Mouse (Mus musculus): ENCODE measurements around the gene Tuba1c. TPM values are rescaled to one million over a fixed set of nuclear protein-coding genes. Genes with fewer than 3 reads are reported as not detected.

Gene Tuba1c
- total RNA-seq, 2 experiments from 2014 or later, result 200 to 217 TPM

- DNase-seq (ENCODE audit: low spot score in 2 of 2), result no peak
Observed at GRCm38 (mm10) chr15:98994957-98995520, 34.7 kb upstream of the Tuba1c start.

DNA sequence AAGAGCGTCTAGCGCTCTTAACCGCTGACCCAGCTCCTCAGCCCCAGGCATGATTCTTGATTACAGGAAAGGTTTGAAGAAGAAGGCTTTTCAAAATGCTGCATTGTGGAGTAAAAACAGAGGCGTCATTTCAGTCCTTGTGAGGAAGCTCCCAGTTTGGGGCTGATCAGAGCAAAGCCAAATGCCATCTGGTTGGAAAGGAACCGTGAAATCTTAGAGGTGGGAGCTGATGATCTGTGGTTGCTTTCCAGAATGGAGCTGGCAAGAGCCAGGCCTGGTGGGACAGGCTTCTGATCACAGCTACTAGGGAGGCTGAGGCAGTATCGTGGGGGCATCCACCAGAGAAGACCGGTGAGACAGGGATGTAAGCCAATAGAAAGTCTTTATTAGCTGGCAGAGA, 32.9 kb upstream of the Tuba1c start:
- DNase-seq (ENCODE audit: low spot score in 2 of 2), result no peak

GRCm38 (mm10) chr15:98997938-98998774, 31.5 kb upstream of the Tuba1c start:
- no peak for DNase-seq (ENCODE audit: low spot score in 2 of 2)

DNA sequence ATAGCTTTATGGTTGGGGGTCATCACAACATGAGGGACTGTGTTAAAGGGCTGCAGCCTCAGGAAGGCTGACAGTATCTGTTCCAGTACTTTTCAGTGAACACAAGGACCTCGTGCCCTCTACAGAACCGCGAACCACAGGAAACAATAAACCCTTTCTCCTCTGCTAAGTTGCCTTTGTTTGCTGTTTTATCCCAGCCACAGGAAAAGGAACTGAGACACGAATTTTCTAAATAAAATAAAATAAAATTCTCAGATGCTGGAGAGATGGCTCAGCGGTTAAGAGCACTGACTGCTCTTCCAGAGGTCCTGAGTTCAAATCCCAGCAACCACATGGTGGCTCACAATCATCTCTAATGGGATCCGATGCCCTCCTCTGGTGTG, 30.9 kb upstream of the Tuba1c start:
- no peak for DNase-seq (ENCODE audit: low spot score in 2 of 2)

DNA sequence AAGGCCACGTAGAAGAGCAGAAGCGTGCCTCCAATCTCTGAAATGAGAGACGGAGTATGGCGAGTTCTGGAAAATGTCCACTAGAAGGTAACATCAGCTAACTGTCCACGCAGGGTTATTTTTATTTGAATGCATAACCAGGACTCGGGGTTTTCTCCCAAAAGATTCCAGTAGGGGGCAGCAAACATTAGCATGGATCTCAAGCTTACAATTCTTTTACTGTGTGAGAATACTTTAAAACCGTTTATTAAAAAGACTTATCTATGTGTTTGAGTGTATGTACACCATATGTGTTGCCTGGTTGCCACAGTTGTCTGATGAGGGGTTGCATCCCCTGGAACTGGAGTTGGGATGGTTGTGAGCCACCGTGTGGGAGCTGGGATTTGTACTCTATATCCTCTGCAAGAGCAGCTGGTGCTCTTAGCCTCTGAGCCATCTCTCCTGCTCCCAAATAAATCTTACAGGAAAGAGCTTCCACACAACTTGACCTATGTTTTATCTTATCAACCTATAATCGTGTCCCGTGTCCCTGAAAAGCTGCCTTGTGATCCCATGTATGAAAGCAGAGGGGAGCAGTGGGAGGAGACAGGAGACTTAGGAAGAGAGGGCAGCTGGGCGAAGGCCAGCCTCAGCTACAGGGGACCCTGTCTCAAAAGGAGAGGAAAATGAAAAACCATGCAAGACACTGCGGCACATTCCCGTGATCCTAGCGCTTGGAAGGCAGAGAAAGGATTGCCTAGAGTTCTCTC, 29.0 kb upstream of the Tuba1c start:
- DNase-seq (ENCODE audit: low spot score in 2 of 2), result no peak

- DNase-seq (ENCODE audit: low spot score in 2 of 2), result no peak
Observed at GRCm38 (mm10) chr15:99001451-99001931, 28.2 kb upstream of the Tuba1c start.

GRCm38 (mm10) chr15:99003600-99003999, 26.1 kb upstream of the Tuba1c start:
- DNase-seq (ENCODE audit: low spot score in 2 of 2), result no peak

DNA sequence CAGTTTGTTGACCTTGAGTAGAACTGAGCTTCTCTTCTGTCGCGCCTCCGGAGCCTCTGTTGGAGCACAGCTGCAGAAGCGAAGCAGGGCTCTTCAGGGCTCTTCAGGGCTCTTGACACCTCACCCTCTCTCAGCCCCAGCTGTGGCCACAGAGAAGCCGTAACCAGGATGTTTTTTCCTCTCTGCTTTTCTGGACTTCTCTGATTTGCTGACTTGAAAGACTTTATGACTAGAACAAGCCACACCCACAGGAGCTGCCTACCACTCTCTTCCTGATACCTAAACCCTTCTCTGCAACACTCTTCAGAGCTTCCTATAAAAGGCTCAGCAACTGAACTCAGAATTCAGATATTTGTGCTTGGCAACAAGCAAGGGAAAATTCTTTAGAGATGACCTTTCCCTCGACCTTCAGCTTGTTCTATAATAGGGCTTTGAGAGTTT, 20.9 kb upstream of the Tuba1c start:
- DNase-seq (ENCODE audit: low spot score in 2 of 2), result no peak

GRCm38 (mm10) chr15:99010896-99011295, 18.8 kb upstream of the Tuba1c start:
- no peak for DNase-seq (ENCODE audit: low spot score in 2 of 2)

GRCm38 (mm10) chr15:99011946-99012345, 17.7 kb upstream of the Tuba1c start:
- DNase-seq (ENCODE audit: low spot score in 2 of 2), result no peak

GRCm38 (mm10) chr15:99014496-99015030, 15.1 kb upstream of the Tuba1c start:
- DNase-seq (ENCODE audit: low spot score in 2 of 2), result no peak

DNA sequence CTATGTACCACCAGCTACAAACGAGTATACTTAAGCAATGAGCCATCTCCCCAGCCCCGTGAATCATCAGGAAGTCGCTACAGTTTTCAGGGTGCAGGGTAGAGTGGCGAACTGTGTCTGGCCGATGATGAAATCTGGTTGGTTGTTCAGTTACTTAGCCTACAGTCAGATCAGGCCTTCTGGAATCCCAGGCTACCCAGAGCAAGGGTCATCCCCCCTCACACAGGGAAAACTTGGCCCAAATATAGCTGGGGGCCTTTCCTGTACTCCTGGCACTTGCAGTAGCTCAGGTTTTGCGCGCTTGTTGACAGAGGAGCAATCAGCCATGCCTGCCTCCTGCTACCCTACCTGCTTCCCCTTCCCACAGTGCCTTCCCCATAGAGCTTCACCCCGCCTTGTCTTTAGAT, 12.3 kb upstream of the Tuba1c start:
- DNase-seq (ENCODE audit: low spot score in 2 of 2), result no peak

- DNase-seq (ENCODE audit: low spot score in 2 of 2), result no peak
Observed at GRCm38 (mm10) chr15:99017986-99018385, 11.7 kb upstream of the Tuba1c start.

GRCm38 (mm10) chr15:99018630-99019029, 11.1 kb upstream of the Tuba1c start:
- no peak for DNase-seq (ENCODE audit: low spot score in 2 of 2)

DNA sequence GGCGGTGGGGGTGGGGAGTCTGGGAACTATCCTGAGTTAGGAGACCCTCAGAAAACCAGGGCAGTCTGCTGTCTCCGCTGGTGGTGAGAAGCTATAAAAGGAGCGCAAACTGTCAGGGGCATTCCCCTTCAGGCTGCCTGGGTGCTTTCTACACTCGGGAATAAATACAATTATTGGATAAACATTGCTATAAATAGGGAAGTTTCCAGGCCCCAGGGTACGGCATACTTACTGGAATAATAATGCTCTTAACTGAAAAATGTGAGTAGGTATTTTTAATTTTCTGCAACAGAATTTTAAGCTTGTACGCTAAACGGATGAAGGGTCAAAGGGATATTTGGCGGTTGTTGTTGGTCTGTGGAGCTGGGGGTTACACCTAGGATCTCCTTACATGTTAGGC, 10.3 kb upstream of the Tuba1c start:
- no peak for DNase-seq (ENCODE audit: low spot score in 2 of 2)

DNA sequence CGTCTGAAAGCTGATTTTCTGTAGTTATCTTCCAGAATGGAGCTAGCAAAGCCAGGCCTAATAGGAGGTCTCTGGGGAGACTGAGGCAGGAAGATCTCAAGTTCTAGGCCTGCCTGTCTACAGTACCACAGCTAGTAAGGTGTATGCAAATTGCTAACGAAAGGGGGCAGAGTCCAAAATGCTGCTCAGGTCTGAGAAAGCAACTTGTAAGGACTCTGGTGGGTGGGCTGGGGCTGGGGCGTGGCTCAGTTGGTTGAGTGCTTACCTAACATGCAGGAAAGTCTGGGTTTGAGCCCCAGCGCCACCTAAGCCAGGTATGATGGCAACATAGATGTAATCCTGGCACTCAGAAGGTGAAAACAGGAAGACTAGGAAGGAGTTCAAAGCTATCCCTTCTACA, 9.5 kb upstream of the Tuba1c start:
- no peak for DNase-seq (ENCODE audit: low spot score in 2 of 2)

- DNase-seq (ENCODE audit: low spot score in 2 of 2), result no peak
Observed at GRCm38 (mm10) chr15:99021255-99021654, 8.4 kb upstream of the Tuba1c start.

DNA sequence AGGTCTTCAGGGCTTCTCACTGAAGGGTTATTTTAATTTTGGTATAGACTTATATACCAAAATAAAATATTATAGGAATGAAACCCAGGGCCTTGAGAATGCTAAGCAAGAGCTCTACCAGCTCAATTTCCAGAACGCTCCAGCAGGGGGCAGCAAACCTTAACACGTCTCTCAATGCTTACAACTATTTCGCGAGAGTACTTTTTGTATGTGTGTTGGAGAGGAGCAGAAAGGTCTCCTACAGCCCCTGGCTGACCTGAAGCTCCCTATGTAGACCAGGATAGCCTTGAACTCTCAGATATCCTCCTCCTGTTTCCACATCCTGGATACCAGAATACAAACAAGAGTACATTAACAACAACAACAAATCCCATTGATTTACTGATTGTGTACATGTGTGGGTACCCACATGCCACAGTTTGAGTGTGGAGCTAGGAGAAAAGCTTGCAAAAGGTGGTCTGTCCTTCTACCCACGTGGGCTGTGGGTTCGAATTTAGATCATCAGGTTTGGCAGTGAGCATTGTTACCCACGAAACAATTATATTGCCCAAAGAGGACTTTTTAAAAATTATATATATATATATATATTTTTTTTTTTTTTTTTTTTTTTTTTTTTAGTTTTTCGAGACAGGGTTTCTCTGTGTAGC, 4.9 kb upstream of the Tuba1c start:
- DNase-seq (ENCODE audit: low spot score in 2 of 2), result peak; percentile 50 to 67

GRCm38 (mm10) chr15:99025414-99025813, 4.3 kb upstream of the Tuba1c start:
- DNase-seq (ENCODE audit: low spot score in 2 of 2), result no peak

- no peak for DNase-seq (ENCODE audit: low spot score in 2 of 2)
Observed at GRCm38 (mm10) chr15:99026259-99026658, 3.4 kb upstream of the Tuba1c start.

- DNase-seq (ENCODE audit: low spot score in 2 of 2), result no peak
Observed at GRCm38 (mm10) chr15:99027116-99027515, 2.6 kb upstream of the Tuba1c start.

Measured in adrenal gland, postnatal 4 days (tissue).